Mouse (Mus musculus): ENCODE measurements around the gene Trhr2. TPM values are rescaled to one million over a fixed set of nuclear protein-coding genes. Genes with fewer than 3 reads are reported as not detected.
A peak's percentile ranks its signal among the peaks of the same experiment; 100 is the strongest.

Gene Trhr2
- total RNA-seq, 1 experiment from 2014 or later, result not detected

GRCm38 (mm10) chr8:122314899-122315496 is 45.5 kb downstream of the Trhr2 start:
- ATAC-seq (ENCODE audit: extremely low read depth, insufficient number of reproducible peaks, low FRiP score, poor library complexity, severe bottlenecking), result peak; percentile 30; the same call in 1 of the 2 replicates

DNA sequence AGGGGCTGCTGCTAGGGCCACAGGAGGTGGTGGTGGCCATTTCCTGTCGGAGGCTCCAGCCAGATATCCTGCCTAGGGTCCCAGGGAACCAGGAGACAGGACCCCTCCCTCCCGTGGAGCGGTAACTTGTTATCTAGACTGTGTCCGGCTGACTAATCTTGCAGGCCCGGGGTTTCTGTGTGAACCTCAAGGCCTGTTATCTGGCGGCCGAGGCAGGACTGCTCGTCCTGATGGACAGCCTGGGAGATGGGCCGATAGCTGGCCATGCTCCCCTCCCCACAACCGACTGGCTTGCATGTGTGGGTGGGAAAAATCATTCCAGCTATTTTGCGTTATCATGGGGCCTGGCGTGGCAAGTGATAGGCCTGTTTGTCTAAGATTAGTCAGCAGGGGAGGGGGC is 47.2 kb downstream of the Trhr2 start:
- ATAC-seq (ENCODE audit: extremely low read depth, insufficient number of reproducible peaks, low FRiP score, poor library complexity, severe bottlenecking), result no peak

- ATAC-seq (ENCODE audit: extremely low read depth, insufficient number of reproducible peaks, low FRiP score, poor library complexity, severe bottlenecking), result no peak
Measured at GRCm38 (mm10) chr8:122312553-122312952, 48.0 kb downstream of the Trhr2 start.

DNA sequence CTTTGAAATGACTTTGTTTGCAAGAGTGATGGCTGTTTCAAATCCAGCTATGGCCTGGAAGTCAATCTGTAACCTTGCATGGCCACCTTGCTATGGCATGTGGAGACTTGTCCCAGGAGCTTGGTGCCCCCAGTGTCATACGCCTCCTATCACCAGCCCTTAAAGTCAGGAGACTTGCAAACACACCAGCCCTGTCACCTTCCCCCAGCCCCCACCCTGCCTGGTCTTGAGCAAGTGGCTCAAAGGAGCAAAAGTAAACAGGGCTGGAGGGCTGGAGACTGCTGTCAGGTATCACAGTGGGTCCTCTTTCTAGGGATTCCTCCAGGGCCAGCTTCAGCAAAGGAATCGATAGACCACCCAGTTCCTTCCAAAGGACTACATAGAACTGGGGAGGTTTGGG is 49.4 kb downstream of the Trhr2 start:
- no peak for ATAC-seq (ENCODE audit: extremely low read depth, insufficient number of reproducible peaks, low FRiP score, poor library complexity, severe bottlenecking)

DNA sequence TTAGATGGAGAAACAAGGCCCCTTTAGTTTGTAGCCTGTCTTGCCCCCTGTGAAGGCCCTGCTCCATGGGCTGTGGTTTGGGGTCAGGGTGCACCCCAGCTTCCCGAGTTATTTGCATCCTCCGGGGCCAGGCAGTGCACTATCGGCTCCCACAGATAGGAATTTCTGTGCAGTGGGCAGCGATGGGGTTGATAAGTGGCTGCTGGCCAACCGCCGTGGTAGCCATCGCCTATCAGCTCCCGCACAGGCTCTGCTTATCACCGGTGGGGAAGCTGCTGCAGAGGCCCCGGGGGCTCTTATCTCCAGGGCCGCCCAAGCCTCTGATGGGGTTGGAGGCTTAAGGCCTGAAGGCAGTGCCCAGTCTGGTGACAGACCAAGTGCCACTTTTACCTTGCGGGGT is 51.3 kb downstream of the Trhr2 start:
- ATAC-seq (ENCODE audit: extremely low read depth, insufficient number of reproducible peaks, low FRiP score, poor library complexity, severe bottlenecking), result no peak

- no peak for ATAC-seq (ENCODE audit: extremely low read depth, insufficient number of reproducible peaks, low FRiP score, poor library complexity, severe bottlenecking)
Measured at GRCm38 (mm10) chr8:122307836-122308235, 52.7 kb downstream of the Trhr2 start.

Other genes starting within 250 kb of the Trhr2 start
- gene Zfpm1, start 78.6 kb downstream of the Trhr2 start, total RNA-seq (2017), result 3.8 and 5.0 TPM in 2 replicates
- 75.5 and 80.3 TPM in 2 replicates for gene Zc3h18, start 15.9 kb upstream of the Trhr2 start, total RNA-seq (2017)
- gene Il17c, start 61.3 kb upstream of the Trhr2 start, total RNA-seq (2017), result not detected in 2 replicates
- gene Cyba, start 72.2 kb upstream of the Trhr2 start, total RNA-seq (2017), result 285 and 300 TPM in 2 replicates
- 4.8 TPM in 2 replicates for gene Mvd, start 82.7 kb upstream of the Trhr2 start, total RNA-seq (2017)
- 0.47 and 1.5 TPM in 2 replicates for gene Snai3, start 100.0 kb upstream of the Trhr2 start, total RNA-seq (2017)
- 42.0 and 46.2 TPM in 2 replicates for gene Rnf166, start 115.3 kb upstream of the Trhr2 start, total RNA-seq (2017)
- 24.1 and 25.2 TPM in 2 replicates for gene Ctu2, start 115.4 kb upstream of the Trhr2 start, total RNA-seq (2017)
- 22.1 and 24.4 TPM in 2 replicates for gene Piezo1, start 190.6 kb upstream of the Trhr2 start, total RNA-seq (2017)
- 29.8 and 30.4 TPM in 2 replicates for gene Cdt1, start 207.3 kb upstream of the Trhr2 start, total RNA-seq (2017)
- 26.4 and 42.6 TPM in 2 replicates for gene Aprt, start 216.2 kb upstream of the Trhr2 start, total RNA-seq (2017)

All from neutrophil, adult 5-6 weeks (primary cell).